Mouse (Mus musculus) stomach, postnatal 0 days (tissue): ENCODE data around the gene Ntf5. TPM values are rescaled to one million over a fixed set of nuclear protein-coding genes. Genes with fewer than 3 reads are reported as not detected.

ENCODE experiments used
- ATAC-seq: fragments of 200-750 bp; cut with Nextera tagmentation; 2 replicates; pipeline ENCODE4 v1.8.0; 2017; ENCODE audit not compliant: low FRiP score, low TSS enrichment
- DNase-seq: peaks from one replicate; pipeline ENCODE4 v3.0.0-alpha.2; 2016; ENCODE audit warnings: low spot score
- H3K27ac ChIP-seq: fragments of 300-500 bp; sonication (generic); replicated peaks from 2 replicates; pipeline ENCODE4 v1.5.1; 2014; ENCODE audit warnings: mild to moderate bottlenecking, control low read depth
- H3K27me3 ChIP-seq: fragments of 300-500 bp; sonication (generic); 2 replicates; pipeline ENCODE4 v1.6.1; 2014; ENCODE audit warnings: low read length; ENCODE audit not compliant: control insufficient read depth, insufficient read depth
- H3K36me3 ChIP-seq: fragments of 300-500 bp; sonication (generic); 2 replicates; pipeline ENCODE4 v1.6.1; 2014; ENCODE audit warnings: low read length, mixed read lengths; ENCODE audit not compliant: control insufficient read depth, insufficient read depth
- H3K4me1 ChIP-seq: fragments of 300-500 bp; sonication (generic); replicated peaks from 2 replicates; pipeline ENCODE4 v1.6.1; 2014; ENCODE audit warnings: antibody characterized with exemption; ENCODE audit not compliant: control insufficient read depth, insufficient read depth
- H3K4me2 ChIP-seq: fragments of 300-500 bp; sonication (generic); replicated peaks from 2 replicates; pipeline ENCODE4 v1.6.1; 2014; ENCODE audit warnings: low read depth, mild to moderate bottlenecking, control low read depth, moderate library complexity
- H3K4me3 ChIP-seq: fragments of 300-500 bp; sonication (generic); 2 replicates; pipeline ENCODE4 v1.5.1; 2014; ENCODE audit warnings: low read depth, low read length, control low read depth
- H3K9ac ChIP-seq: fragments of 300-500 bp; sonication (generic); 2 replicates; pipeline ENCODE4 v1.6.1; 2014; ENCODE audit warnings: mild to moderate bottlenecking, low read length, control low read depth, mixed read lengths
- H3K9me3 ChIP-seq: fragments of 300-500 bp; sonication (generic); 2 replicates; pipeline ENCODE4 v1.6.1; 2016; ENCODE audit warnings: low read length; ENCODE audit not compliant: control insufficient read depth
- CTCF ChIP-seq: IDR thresholded peaks from 2 replicates; pipeline ENCODE4 v1.5.1; 2016; ENCODE audit warnings: antibody characterized with exemption, low read depth, mild to moderate bottlenecking, moderate library complexity
- EP300 ChIP-seq: optimal IDR thresholded peaks from 2 replicates; pipeline ENCODE3; 2016; ENCODE audit warnings: antibody characterized with exemption
- WGBS: fragments of 180-500 bp; shearing (Covaris S2); extraction: QIAGEN DNeasy Blood & Tissue Kit; methylation state at CpG from one replicate; pipeline ENCODE4 v1.1.7; 2014; 5-methylcytosine and 5-hydroxymethylcytosine counted together
- microRNA-seq: library from miRNA; unstranded; fragments of <30 nt; microRNA quantifications from one replicate; pipeline ENCODE4, GENCODE M21; 2016
- polyA plus RNA-seq: library from polyadenylated mRNA; unstranded; fragments of >200 nt; fragmentation: Nextera tagmentation; extraction: Ambion mirVana; gene quantifications from 2 replicates; pipeline ENCODE4 v1.2.1, GENCODE M21; 2015

Gene Ntf5
- polyA plus RNA-seq, 1 experiment from 2014 or later = 1.5 TPM

- DNase-seq (peak; percentile 95), ATAC-seq (peak; percentile 82)
- 0 out of 2 replicates have a peak, but pooled peaks have one; percentile 17 for TF ChIP-seq CTCF
- peak; percentile 50 for TF ChIP-seq EP300
- no peaks in the 10 kb centered on the region for H3K27me3 ChIP-seq
- H3K4me1 ChIP-seq = peaks cover 4% of the 10 kb centered on the region
- H3K4me3 ChIP-seq = peak within 1 kb of the TSS; percentile 76
- peak within 1 kb of the TSS; percentile 81 for H3K9ac ChIP-seq
- peak within 1 kb of the TSS; percentile 87 for H3K4me2 ChIP-seq
- no peaks in the 10 kb centered on the region for H3K36me3 ChIP-seq
- WGBS = under 1% methylated on average over 51 of the region's 58 CpGs
- no peaks in the 10 kb centered on the region for H3K9me3 ChIP-seq
- H3K27ac ChIP-seq = 0 out of 2 replicates have a peak within 1 kb of the TSS, but pooled peaks have one; percentile 53
Observed at GRCm38 (mm10) chr7:45466283-45467089, 53.0 kb downstream of the Ntf5 start, which contains the start of gene Bax. Gene Bax, minus strand, starts transcription at chr7:45466898.

Small RNAs within 50 kb of the gene (microRNA-seq; reads per million reads assigned to microRNA genes)
- not detected for gene Gm22133

Other genes with a start within 250 kb of the Ntf5 start
- 0.07 TPM in 1 of 2 replicates, not detected in the other for gene Slc17a7, start 249.7 kb upstream of the Ntf5 start, polyA plus RNA-seq
- gene Gfy, start 234.1 kb upstream of the Ntf5 start, polyA plus RNA-seq = not detected in 2 replicates
- not detected in 2 replicates for gene Pth2, start 232.7 kb upstream of the Ntf5 start, polyA plus RNA-seq
- gene Ccdc155, start 208.8 kb upstream of the Ntf5 start, polyA plus RNA-seq = 0.07 and 0.13 TPM in 2 replicates
- 48.4 TPM in 2 replicates for gene Dkkl1, start 201.5 kb upstream of the Ntf5 start, polyA plus RNA-seq
- 26.8 and 29.5 TPM in 2 replicates for gene Tead2, start 197.9 kb upstream of the Ntf5 start, polyA plus RNA-seq
- 1.5 and 1.8 TPM in 2 replicates for gene Cd37, start 174.6 kb upstream of the Ntf5 start, polyA plus RNA-seq
- gene Slc6a16, start 172.6 kb upstream of the Ntf5 start, polyA plus RNA-seq = 0.07 and 0.18 TPM in 2 replicates
- not detected in 2 replicates for gene Slc6a21, start 136.2 kb upstream of the Ntf5 start, polyA plus RNA-seq
- gene Trpm4, start 79.9 kb upstream of the Ntf5 start, polyA plus RNA-seq = 22.7 and 23.7 TPM in 2 replicates
- gene Hrc, start 78.4 kb upstream of the Ntf5 start, polyA plus RNA-seq = 0.80 and 0.85 TPM in 2 replicates
- gene Ppfia3, start 46.7 kb upstream of the Ntf5 start, polyA plus RNA-seq = 6.0 and 7.1 TPM in 2 replicates
- 5.9 and 6.1 TPM in 2 replicates for gene Lin7b, start 43.1 kb upstream of the Ntf5 start, polyA plus RNA-seq
- 73.7 and 78.8 TPM in 2 replicates for gene Snrnp70, start 18.0 kb upstream of the Ntf5 start, polyA plus RNA-seq
- gene Kcna7, start 8.0 kb upstream of the Ntf5 start, polyA plus RNA-seq = 0.15 and 0.17 TPM in 2 replicates
- gene Lhb, start 7.1 kb downstream of the Ntf5 start, polyA plus RNA-seq = not detected in 2 replicates
- gene Gys1, start 21.1 kb downstream of the Ntf5 start, polyA plus RNA-seq = 10.1 and 10.6 TPM in 2 replicates
- 46.2 and 46.7 TPM in 2 replicates for gene Ruvbl2, start 24.4 kb downstream of the Ntf5 start, polyA plus RNA-seq
- 3,647 and 3,760 TPM in 2 replicates for gene Ftl1, start 46.2 kb downstream of the Ntf5 start, polyA plus RNA-seq
- 119 and 120 TPM in 2 replicates for gene Bax, start 53.2 kb downstream of the Ntf5 start, polyA plus RNA-seq
- 0.32 and 0.42 TPM in 2 replicates for gene Tulp2, start 68.2 kb downstream of the Ntf5 start, polyA plus RNA-seq
- gene Gm45808, start 73.1 kb downstream of the Ntf5 start, polyA plus RNA-seq = not detected in 2 replicates
- gene Dhdh, start 75.1 kb downstream of the Ntf5 start, polyA plus RNA-seq = 1.1 and 1.3 TPM in 2 replicates
- 196 and 199 TPM in 2 replicates for gene Nucb1, start 96.7 kb downstream of the Ntf5 start, polyA plus RNA-seq
- gene Ppp1r15a, start 112.6 kb downstream of the Ntf5 start, polyA plus RNA-seq = 21.6 and 26.6 TPM in 2 replicates
- 7.9 and 8.0 TPM in 2 replicates for gene Plekha4, start 112.6 kb downstream of the Ntf5 start, polyA plus RNA-seq
- gene Hsd17b14, start 141.2 kb downstream of the Ntf5 start, polyA plus RNA-seq = 16.6 and 16.9 TPM in 2 replicates
- 101 and 108 TPM in 2 replicates for gene Bcat2, start 156.5 kb downstream of the Ntf5 start, polyA plus RNA-seq
- gene Fgf21, start 201.8 kb downstream of the Ntf5 start, polyA plus RNA-seq = 0.69 and 0.90 TPM in 2 replicates
- 1.8 and 2.3 TPM in 2 replicates for gene Fut1, start 203.6 kb downstream of the Ntf5 start, polyA plus RNA-seq
- gene Izumo1, start 208.1 kb downstream of the Ntf5 start, polyA plus RNA-seq = 0.08 TPM in 2 replicates
- gene Rasip1, start 213.8 kb downstream of the Ntf5 start, polyA plus RNA-seq = 5.4 and 6.3 TPM in 2 replicates
- 4.6 and 5.5 TPM in 2 replicates for gene Mamstr, start 226.3 kb downstream of the Ntf5 start, polyA plus RNA-seq